Mouse (Mus musculus) v-Abl transformed pro-B cells (cell line): ENCODE results near the gene Srcin1.

Experiments
- in situ Hi-C, 2 experiments: fragments of 400-800 bp; cut with MboI; formaldehyde crosslinking; loops; one replicate each; pipeline ENCODE4 v1.15.1; 2025; ENCODE audit not compliant: unreplicated experiment in 2 of 2

Srcin1 gene

DNA sequence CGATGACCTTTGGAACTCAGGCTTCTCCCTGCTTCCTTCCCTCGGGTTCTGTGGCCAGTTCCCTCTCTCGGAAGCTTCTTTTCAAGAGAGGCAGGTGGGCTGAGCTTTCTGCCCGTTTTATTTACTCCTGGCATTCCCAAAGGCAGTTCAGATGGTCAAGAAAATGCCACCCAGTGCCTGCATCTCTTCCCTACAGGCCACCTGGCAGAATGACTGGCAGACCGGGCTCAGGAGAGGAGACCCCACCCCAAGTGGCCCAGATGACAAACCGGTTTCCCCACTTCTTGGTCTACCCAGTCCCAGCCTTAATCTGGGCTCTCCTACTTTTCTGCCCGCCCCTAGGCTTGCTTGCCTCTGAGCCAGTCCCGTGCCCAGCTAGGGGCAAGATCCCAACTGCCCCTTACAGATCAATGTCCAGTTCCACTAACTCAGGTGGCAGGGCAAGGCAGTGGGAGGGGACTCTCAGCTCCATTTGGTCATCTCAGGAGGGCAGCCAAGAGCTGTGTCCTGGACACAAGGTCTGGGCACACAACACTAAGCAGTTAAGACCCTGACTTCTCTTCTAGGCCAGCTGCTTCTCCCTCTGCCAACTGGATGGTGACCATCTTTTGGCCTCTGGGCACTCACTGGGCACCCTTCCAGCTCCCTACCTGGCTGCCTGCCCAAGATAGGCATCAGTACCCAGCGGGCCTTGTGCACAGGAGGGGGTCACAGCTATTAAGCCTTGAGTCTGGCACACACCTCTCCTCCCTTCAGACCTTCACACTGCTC is at the start of gene Srcin1:
Gene Srcin1, minus strand, starts transcription at position 51 of the 771 bp plus-strand sequence.
- in situ Hi-C loops = loop anchor here in 1 of 2 experiments (5.0 kb wide), 1 partner anchor 89 kb away; no protein-coding TSS in a partner anchor

DNA sequence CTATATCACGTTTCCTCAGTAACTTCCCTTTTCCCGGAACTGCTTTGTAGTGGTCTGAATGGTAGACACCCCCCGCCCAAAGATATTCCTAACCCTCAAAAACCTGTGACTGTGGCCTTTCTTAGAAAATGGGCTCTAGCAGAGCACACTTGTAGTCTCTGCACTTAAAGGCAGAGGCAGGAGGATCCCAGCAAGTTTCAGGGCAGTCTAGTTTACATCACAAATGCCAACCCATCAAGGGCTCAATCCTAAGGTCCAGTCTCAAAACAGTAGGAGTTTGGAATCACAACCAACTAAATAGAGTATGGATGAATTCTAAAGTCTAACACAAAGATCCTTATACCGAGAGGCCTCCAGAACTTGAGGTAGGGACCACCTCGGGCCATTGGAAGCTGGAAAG is 49.6 kb upstream of the Srcin1 start:
- in situ Hi-C loops = loop anchor here in 1 of 2 experiments (10.0 kb wide), 1 partner anchor 91 kb away; no protein-coding TSS in a partner anchor

- in situ Hi-C loops = loop anchor here (5.0 to 10.0 kb wide), 3 partner anchors 88 to 266 kb away; no protein-coding TSS in a partner anchor
Observed at GRCm38 (mm10) chr11:97623166-97623565, 47.2 kb upstream of the Srcin1 start.

DNA sequence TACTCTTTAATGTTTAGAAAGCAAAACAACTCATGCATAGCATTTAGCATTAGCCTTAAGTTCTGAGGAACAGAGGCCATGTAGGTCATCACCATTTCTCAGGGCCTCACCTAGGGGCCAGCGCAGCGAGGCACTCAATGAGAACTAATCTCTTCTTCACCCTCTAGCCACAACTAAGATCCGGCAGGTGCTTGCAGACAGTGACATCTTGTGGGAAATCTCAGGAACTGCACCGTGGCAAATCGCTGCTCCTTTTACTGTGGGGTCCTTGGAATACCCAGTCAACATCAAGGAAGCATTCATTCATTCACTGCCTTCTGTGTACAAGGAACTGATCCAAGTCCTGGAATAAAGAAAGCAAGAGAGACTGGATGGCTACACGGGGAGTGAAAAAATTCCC is 46.5 kb upstream of the Srcin1 start:
- in situ Hi-C loops = loop anchor here (5.0 to 10.0 kb wide), 3 partner anchors 88 to 265 kb away; no protein-coding TSS in a partner anchor

- in situ Hi-C loops = no loop called here
Observed at GRCm38 (mm10) chr11:97619391-97619795, 43.4 kb upstream of the Srcin1 start.

- in situ Hi-C loops = no loop called here
Observed at GRCm38 (mm10) chr11:97618368-97618767, 42.4 kb upstream of the Srcin1 start.

GRCm38 (mm10) chr11:97615276-97615675 is 39.3 kb upstream of the Srcin1 start:
- in situ Hi-C loops = no loop called here

DNA sequence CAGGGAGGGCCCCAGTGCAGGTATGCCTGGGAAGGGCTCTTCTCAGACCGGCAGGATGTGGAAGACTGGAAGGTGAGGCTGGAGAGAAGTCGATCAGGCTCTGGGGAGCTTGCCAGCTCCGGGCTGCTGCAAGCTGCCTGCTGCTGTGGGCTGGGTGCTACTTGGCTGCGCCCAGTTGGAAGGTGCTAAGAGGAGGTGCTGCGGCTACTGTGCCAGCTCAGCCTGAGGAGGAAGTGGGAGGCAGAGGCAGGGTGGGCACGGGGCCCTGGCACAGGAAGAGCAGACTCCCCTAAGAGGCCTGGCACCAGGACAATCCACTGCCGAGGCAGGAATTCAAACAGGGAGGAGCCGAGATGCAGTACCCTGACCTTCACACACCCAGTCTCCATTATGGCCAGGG is 35.1 kb upstream of the Srcin1 start:
- in situ Hi-C loops = no loop called here

DNA sequence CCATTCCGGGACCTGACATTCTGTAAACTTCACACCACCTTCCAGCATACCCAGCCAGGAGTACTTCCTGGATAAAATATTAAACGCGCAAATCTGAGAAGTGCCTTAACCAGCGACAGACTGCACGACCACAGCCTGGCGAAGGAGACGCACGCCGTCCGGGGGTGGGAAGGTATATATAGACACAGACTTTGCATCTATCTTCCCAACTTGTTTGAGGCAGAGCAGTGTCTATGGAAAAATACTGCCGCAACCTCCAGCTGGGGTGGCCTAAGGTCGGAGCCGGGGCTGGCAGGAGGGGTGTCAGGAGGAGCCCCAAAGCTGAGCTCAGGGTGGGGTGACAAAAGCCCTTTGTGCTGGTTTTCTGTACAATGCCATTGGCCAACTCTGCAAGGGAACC is 33.8 kb upstream of the Srcin1 start:
- in situ Hi-C loops = no loop called here

GRCm38 (mm10) chr11:97608933-97609332 is 32.9 kb upstream of the Srcin1 start:
- in situ Hi-C loops = no loop called here

- in situ Hi-C loops = no loop called here
Observed at GRCm38 (mm10) chr11:97607056-97607725, 31.2 kb upstream of the Srcin1 start.

- in situ Hi-C loops = no loop called here
Observed at GRCm38 (mm10) chr11:97603891-97604290, 27.9 kb upstream of the Srcin1 start.

- in situ Hi-C loops = no loop called here
Observed at GRCm38 (mm10) chr11:97602223-97602622, 26.2 kb upstream of the Srcin1 start.

DNA sequence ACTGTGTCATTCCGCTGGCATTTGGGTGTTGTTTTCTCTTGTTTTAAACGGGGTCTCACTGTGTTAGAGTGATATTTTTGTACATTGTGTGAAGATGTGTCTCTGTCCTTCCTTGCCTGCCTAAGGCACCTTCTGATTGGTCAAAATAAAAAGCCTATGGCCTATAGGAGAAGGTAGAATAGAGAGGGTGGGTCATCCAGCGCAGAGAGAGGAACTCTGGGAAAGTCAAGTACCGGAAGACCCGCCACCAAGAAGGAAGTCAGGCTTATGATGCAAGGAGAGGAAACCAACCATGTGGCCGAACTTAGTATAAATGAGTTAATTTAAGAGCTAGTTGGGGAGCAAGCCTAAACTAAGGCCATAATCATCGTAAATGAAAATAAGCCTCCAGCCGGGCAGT is 23.1 kb upstream of the Srcin1 start:
- in situ Hi-C loops = no loop called here

DNA sequence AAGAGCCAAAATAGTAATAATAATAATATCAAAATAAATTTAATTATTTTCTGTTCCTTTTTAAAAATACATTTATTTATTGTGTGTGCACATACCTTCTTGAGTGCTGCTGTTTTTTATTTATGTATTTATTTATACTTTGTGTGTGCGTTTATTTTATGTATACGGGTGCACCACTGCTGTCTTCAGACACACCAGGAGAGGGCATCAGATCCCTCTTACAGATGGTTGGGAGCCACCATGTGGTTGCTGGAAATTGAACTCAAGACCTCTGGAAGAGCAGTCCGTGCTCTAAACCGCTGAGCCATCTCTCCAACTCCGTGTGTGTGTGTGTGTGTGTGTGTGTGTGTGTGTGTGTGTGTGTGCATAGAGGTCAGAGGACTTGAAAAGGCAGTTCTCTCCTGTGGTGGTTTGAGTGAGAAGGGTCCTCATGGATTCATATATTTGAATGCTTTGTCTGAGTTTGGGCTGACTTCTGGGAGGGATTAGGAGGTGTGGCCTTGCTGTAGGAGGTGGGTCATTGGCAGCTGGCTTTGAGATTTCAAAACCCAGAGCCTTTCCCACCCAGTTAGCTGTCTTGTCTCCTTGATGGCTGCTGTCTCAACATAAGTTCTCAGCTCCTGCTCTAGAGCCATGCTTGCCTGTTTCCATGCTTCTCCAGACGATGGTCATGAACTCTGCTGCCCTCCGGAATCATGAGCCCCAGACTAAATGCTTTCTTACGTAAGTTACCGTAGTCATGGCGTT is 22.1 kb upstream of the Srcin1 start:
- in situ Hi-C loops = no loop called here

- in situ Hi-C loops = no loop called here
Observed at GRCm38 (mm10) chr11:97594136-97594535, 18.1 kb upstream of the Srcin1 start.

- in situ Hi-C loops = no loop called here
Observed at GRCm38 (mm10) chr11:97591910-97592309, 15.9 kb upstream of the Srcin1 start.

DNA sequence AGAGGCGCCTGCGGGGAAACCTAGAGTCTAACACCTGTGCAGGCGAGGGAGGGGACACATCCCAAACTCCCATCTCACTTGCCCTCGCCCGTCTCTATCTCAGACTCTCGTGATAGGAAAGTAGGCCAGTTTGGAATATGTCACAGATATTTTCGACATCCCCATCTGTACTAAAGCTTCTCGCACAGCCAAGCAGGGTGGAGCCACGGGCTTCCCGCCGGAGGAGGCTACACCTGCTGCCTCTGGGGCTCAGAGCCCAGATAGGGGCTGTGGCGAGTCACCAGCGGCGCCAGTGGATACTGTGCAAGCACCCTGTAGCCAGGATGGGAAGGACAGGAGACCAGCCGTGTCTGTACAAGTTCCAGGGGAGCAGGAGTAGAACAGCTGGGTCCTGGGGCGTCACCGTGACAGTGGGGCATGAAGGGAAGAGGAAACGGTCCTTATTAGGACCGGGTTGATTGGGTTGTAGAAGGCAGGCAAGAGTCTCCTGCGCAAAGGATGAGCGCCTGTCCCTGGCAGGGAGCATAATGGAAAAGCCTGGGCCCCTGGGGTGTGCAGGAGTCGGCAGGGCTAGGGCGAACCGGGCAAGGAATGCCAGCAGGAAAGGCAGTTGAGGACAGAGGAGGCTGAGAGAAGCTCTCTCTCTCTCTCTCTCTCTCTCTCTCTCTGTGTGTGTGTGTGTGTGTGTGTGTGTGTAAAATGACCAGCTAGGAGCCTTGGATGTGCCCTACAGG is 14.4 kb upstream of the Srcin1 start:
- in situ Hi-C loops = no loop called here

- in situ Hi-C loops = no loop called here
Observed at GRCm38 (mm10) chr11:97589216-97589615, 13.2 kb upstream of the Srcin1 start.

- in situ Hi-C loops = no loop called here
Observed at GRCm38 (mm10) chr11:97585932-97586331, 9.9 kb upstream of the Srcin1 start.
